Mouse (Mus musculus) adrenal gland, postnatal 4 days (tissue): ENCODE data around the gene Pomgnt2. TPM values are rescaled to one million over a fixed set of nuclear protein-coding genes. Genes with fewer than 3 reads are reported as not detected.

Experiments used
- total RNA-seq, 2 experiments: library from RNA; stranded (reverse); gene quantifications; 2 replicates each; pipeline ENCODE4 v1.2.3; 2021

The Pomgnt2 gene
- total RNA-seq, 2 experiments from 2014 or later = 15.6 to 19.9 TPM

Other genes starting within 250 kb of the Pomgnt2 start
- gene Zfp651, start 237.8 kb downstream of the Pomgnt2 start, total RNA-seq = 10 to 100 TPM; 66.6 to 72.6 TPM
- 1 to 10 TPM; 1.9 to 3.8 TPM for gene Klhl40, start 219.5 kb downstream of the Pomgnt2 start, total RNA-seq
- gene Hhatl, start 204.6 kb downstream of the Pomgnt2 start, total RNA-seq = 1 to 10 TPM; 1.5 to 4.5 TPM
- 1 to 10 TPM; 1.8 to 2.8 TPM for gene Ccdc13, start 157.6 kb downstream of the Pomgnt2 start, total RNA-seq
- gene Higd1a, start 138.7 kb downstream of the Pomgnt2 start, total RNA-seq = 10 to 100 TPM; 63.8 to 68.9 TPM
- 1 to 10 TPM in 1 of 2 experiments, under 1 TPM in 1; 0.90 to 1.6 TPM for gene Ackr2, start 98.8 kb downstream of the Pomgnt2 start, total RNA-seq
- gene Cyp8b1, start 80.8 kb downstream of the Pomgnt2 start, total RNA-seq = 10 to 100 TPM in 1 of 2 experiments, under 1 TPM in 1; 0.92 to 12.2 TPM
- 1 to 10 TPM; 6.8 to 8.4 TPM for gene Fam198a, start 46.1 kb downstream of the Pomgnt2 start, total RNA-seq
- 100 to 1,000 TPM; 168 to 184 TPM for gene Snrk, start 120.2 kb upstream of the Pomgnt2 start, total RNA-seq